Mouse (Mus musculus): ENCODE data around the gene Gm14295. TPM values are rescaled to one million over a fixed set of nuclear protein-coding genes. Genes with fewer than 3 reads are reported as not detected.

Gm14295 gene
- 21.6 and 22.3 TPM in 2 replicates for polyA plus RNA-seq (2015; fragmentation: Nextera tagmentation; extraction: Ambion mirVana)

GRCm38 (mm10) chr2:176798312-176798711 lies at the start of gene Gm14295:
Gm14295 (plus strand) TSS chr2:176798612.

GRCm38 (mm10) chr2:176830840-176831239 lies 32.4 kb downstream of the Gm14295 start, which contains the start of gene Gm14408:
Gm14408 (plus strand) TSS chr2:176831140.

Other genes starting within 250 kb of the Gm14295 start
- gene Gm14308, start 162.3 kb upstream of the Gm14295 start, polyA plus RNA-seq (2015; fragmentation: Nextera tagmentation; extraction: Ambion mirVana), result 21.5 and 36.0 TPM in 2 replicates
- gene Zfp973, start 128.1 kb upstream of the Gm14295 start, polyA plus RNA-seq (2015; fragmentation: Nextera tagmentation; extraction: Ambion mirVana), result 10.2 and 11.9 TPM in 2 replicates
- gene Gm14305, start 90.3 kb upstream of the Gm14295 start, polyA plus RNA-seq (2015; fragmentation: Nextera tagmentation; extraction: Ambion mirVana), result 56.0 and 56.1 TPM in 2 replicates
- gene Gm14408, start 32.5 kb downstream of the Gm14295 start, polyA plus RNA-seq (2015; fragmentation: Nextera tagmentation; extraction: Ambion mirVana), result not detected in 2 replicates
- gene Gm14296, start 129.2 kb downstream of the Gm14295 start, polyA plus RNA-seq (2015; fragmentation: Nextera tagmentation; extraction: Ambion mirVana), result 9.9 and 10.1 TPM in 2 replicates
- gene Gm14419, start 202.3 kb downstream of the Gm14295 start, polyA plus RNA-seq (2015; fragmentation: Nextera tagmentation; extraction: Ambion mirVana), result 12.9 and 13.3 TPM in 2 replicates

Measured in neural tube, postnatal 0 days (tissue).